Mouse (Mus musculus) midbrain, embryonic 11.5 days (tissue): ENCODE results near the gene Gm13275. TPM values are rescaled to one million over a fixed set of nuclear protein-coding genes. Genes with fewer than 3 reads are reported as not detected.
"Not testable (repeated sequence)": the region's sequence is repeated elsewhere in the genome, so short reads cannot be mapped to it uniquely, and the experiment has no call there.

Experiments
- ATAC-seq: fragments of 200-750 bp; cut with Nextera tagmentation; 2 replicates; pipeline ENCODE4 v1.8.0; 2017; ENCODE audit warnings: moderate TSS enrichment, moderate library complexity; ENCODE audit not compliant: low FRiP score
- DNase-seq: peaks from one replicate; pipeline ENCODE4 v3.0.0; 2015; ENCODE audit warnings: low spot score; ENCODE audit errors: missing footprints
- H3K27ac ChIP-seq: fragments of 300-500 bp; sonication (generic); 2 replicates; pipeline ENCODE4 v1.5.1; 2014; ENCODE audit warnings: low read depth, low read length
- H3K27me3 ChIP-seq: fragments of 300-500 bp; sonication (generic); 2 replicates; pipeline ENCODE4 v1.6.1; 2014; ENCODE audit warnings: mild to moderate bottlenecking, low read length, moderate library complexity, mixed read lengths; ENCODE audit not compliant: control insufficient read depth, insufficient read depth
- H3K36me3 ChIP-seq: fragments of 300-500 bp; sonication (generic); 2 replicates; pipeline ENCODE4 v1.6.1; 2014; ENCODE audit warnings: mild to moderate bottlenecking, low read length, moderate library complexity, mixed read lengths; ENCODE audit not compliant: control insufficient read depth, insufficient read depth
- H3K4me1 ChIP-seq: fragments of 300-500 bp; sonication (generic); 2 replicates; pipeline ENCODE4 v1.6.1; 2014; ENCODE audit warnings: low read length; ENCODE audit not compliant: control insufficient read depth, insufficient read depth
- H3K4me2 ChIP-seq: fragments of 300-500 bp; sonication (generic); 2 replicates; pipeline ENCODE4 v1.6.1; 2014; ENCODE audit warnings: mild to moderate bottlenecking, moderate library complexity
- H3K4me3 ChIP-seq: fragments of 300-500 bp; sonication (generic); 2 replicates; pipeline ENCODE4 v1.5.1; 2014; ENCODE audit warnings: low read depth, low read length
- H3K9ac ChIP-seq: fragments of 300-500 bp; sonication (generic); 2 replicates; pipeline ENCODE4 v1.6.1; 2014; ENCODE audit warnings: low read length
- H3K9me3 ChIP-seq: fragments of 300-500 bp; sonication (generic); 2 replicates; pipeline ENCODE4 v1.6.1; 2016; ENCODE audit warnings: low read length; ENCODE audit not compliant: control insufficient read depth
- WGBS: fragments of 180-500 bp; shearing (Covaris S2); extraction: QIAGEN DNeasy Blood & Tissue Kit; methylation state at CpG from one replicate; pipeline ENCODE4 v1.1.7; 2014; 5-methylcytosine and 5-hydroxymethylcytosine counted together
- polyA plus RNA-seq: library from polyadenylated mRNA; unstranded; fragments of >200 nt; fragmentation: Nextera tagmentation; extraction: Ambion mirVana; gene quantifications from 2 replicates; pipeline ENCODE4 v1.2.1, GENCODE M21; 2014

Gm13275 gene
- polyA plus RNA-seq, 1 experiment from 2014 or later: not detected

GRCm38 (mm10) chr4:88819659-88820058 lies 25.4 kb downstream of the Gm13275 start, which contains the start of gene Ifna11:
TSS of gene Ifna11 (plus strand) at chr4:88819959.
- no peak within 1 kb of the TSS for H3K9ac ChIP-seq
- no peaks in the 10 kb centered on the region for H3K36me3 ChIP-seq
- no peak within 1 kb of the TSS for H3K27ac ChIP-seq
- no peaks in the 10 kb centered on the region for H3K4me1 ChIP-seq
- no peak within 1 kb of the TSS for H3K4me3 ChIP-seq
- H3K27me3 ChIP-seq: no peaks in the 10 kb centered on the region
- no peak within 1 kb of the TSS for H3K4me2 ChIP-seq
- DNase-seq (no peak), ATAC-seq (no peak)
- H3K9me3 ChIP-seq: no peaks in the 10 kb centered on the region
- 78% methylated on average over 1 of the region's 1 CpGs for WGBS

DNA sequence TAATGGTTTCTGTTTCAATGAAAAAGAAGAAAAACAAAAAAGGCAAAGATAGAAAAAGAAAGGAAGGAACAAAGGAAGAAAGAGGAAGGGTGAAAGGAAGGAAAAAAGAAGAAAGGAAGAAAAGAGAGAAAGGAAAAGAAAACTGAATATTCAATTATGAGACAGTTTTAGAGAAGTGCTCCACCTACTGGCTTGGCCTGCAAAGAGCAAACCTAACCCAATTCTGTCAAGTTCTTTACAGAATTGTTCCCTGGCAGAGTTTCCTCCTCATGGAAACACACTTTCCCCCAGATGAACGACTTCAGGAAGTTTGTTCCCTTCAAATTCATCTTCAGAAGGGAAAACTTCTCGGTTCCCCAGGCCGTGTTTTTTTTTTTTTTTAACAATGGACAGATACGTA lies 28.7 kb downstream of the Gm13275 start:
- Histone ChIP-seq H3K9ac (no peak overlapping the region), H3K27ac (no peak overlapping the region), H3K9me3 (no peaks in the 10 kb centered on the region), H3K27me3 (no peaks in the 10 kb centered on the region), H3K4me2 (no peak overlapping the region), H3K4me1 (no peaks in the 10 kb centered on the region), H3K4me3 (no peak overlapping the region), H3K36me3 (no peaks in the 10 kb centered on the region)
- ATAC-seq (no peak), DNase-seq (no peak)
- WGBS: 30% methylated on average over 4 of the region's 4 CpGs

DNA sequence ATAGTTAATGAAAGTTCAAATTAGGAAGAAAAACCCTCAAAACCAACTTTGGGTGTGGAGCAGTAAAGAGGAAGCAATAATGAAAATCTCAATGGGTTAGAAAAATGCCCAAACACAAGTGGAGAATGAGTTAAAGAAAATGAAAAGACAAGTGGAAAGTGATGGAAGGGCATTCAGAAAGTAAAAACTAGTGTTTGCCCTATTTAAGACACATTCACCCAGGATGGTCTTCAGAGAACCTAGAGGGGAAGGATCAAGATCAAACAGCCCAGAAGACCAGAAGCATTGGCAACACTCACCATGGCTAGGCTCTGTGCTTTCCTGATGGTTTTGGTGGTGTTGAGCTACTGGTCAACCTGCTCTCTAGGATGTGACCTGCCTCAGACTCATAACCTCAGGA lies 32.8 kb downstream of the Gm13275 start, which contains the start of gene Ifna6:
Ifna6 (plus strand) TSS at position 301 of the 400 bp plus-strand sequence.
- not testable (repeated sequence) for H3K27me3 ChIP-seq, H3K4me2 ChIP-seq, H3K9me3 ChIP-seq, DNase-seq, H3K4me1 ChIP-seq, H3K9ac ChIP-seq, H3K36me3 ChIP-seq, ATAC-seq, H3K27ac ChIP-seq, H3K4me3 ChIP-seq

DNA sequence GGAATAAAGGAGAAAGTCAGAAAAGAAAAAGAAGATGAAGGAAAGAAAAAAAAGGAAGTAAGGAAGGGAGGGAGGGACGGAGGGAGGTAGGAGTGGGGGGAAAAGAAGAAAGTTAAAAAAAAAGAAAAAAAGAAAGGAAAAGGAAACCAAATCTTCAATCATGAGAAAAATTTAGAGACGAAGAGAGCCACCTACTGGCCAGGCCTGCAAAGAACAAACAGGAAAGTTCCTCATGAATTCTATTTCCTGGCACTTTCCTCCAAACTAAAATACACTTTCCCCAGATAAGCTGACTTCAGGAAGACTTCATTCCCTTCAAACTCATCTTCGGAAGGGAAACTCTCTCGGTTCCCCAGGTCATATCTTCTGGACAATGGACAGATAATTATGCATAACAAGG lies 36.2 kb downstream of the Gm13275 start:
- Histone ChIP-seq H3K36me3 (no peaks in the 10 kb centered on the region), H3K9ac (no peak overlapping the region), H3K27me3 (no peaks in the 10 kb centered on the region), H3K9me3 (no peaks in the 10 kb centered on the region), H3K27ac (no peak overlapping the region), H3K4me2 (no peak overlapping the region), H3K4me3 (no peak overlapping the region), H3K4me1 (no peaks in the 10 kb centered on the region)
- DNase-seq (no peak), ATAC-seq (no peak)
- 31% methylated on average over 4 of the region's 4 CpGs for WGBS

- not testable (repeated sequence) for H3K36me3 ChIP-seq, H3K27ac ChIP-seq, H3K27me3 ChIP-seq, H3K4me1 ChIP-seq, H3K4me2 ChIP-seq, H3K4me3 ChIP-seq, ATAC-seq, H3K9ac ChIP-seq, H3K9me3 ChIP-seq, DNase-seq
- WGBS: 64% methylated on average over 1 of the region's 1 CpGs
Observed at GRCm38 (mm10) chr4:88835225-88835624, 40.9 kb downstream of the Gm13275 start, which contains the start of gene Ifna5. TSS of gene Ifna5 (plus strand) at chr4:88835525.

DNA sequence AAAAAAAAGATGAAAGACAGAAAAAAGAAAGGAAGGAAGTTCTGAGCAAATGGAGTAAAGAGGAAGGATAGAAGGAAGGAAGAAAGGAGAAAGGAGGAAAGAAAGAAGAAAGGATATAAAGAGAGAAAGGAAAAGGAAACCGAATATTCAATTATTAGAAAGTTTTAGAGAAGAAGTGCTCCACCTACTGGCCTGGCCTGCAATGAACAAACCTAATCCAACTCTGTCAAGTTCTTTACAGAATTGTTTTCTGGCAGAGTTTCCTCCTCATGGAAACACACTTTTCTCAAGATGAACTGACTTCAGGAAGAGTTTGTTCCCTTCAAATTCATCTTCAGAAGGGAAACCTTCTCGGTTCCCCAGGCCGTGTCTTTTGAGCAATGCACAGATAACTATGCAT lies 44.5 kb downstream of the Gm13275 start:
- 44% methylated on average over 3 of the region's 3 CpGs for WGBS
- no peak overlapping the region for H3K4me3 ChIP-seq
- H3K4me2 ChIP-seq: no peak overlapping the region
- no peak overlapping the region for H3K9ac ChIP-seq
- H3K4me1 ChIP-seq: no peaks in the 10 kb centered on the region
- no peak overlapping the region for H3K27ac ChIP-seq
- H3K36me3 ChIP-seq: no peaks in the 10 kb centered on the region
- ATAC-seq (no peak), DNase-seq (no peak)
- no peaks in the 10 kb centered on the region for H3K9me3 ChIP-seq
- no peaks in the 10 kb centered on the region for H3K27me3 ChIP-seq

- H3K27me3 ChIP-seq: no peaks in the 10 kb centered on the region
- no peaks in the 10 kb centered on the region for H3K4me1 ChIP-seq
- H3K4me3 ChIP-seq: no peak overlapping the region
- H3K9me3 ChIP-seq: no peaks in the 10 kb centered on the region
- DNase-seq (no peak), ATAC-seq (no peak)
- no peak overlapping the region for H3K4me2 ChIP-seq
- no peak overlapping the region for H3K27ac ChIP-seq
- no peak overlapping the region for H3K9ac ChIP-seq
- H3K36me3 ChIP-seq: no peaks in the 10 kb centered on the region
- 81% methylated on average over 3 of the region's 3 CpGs for WGBS
Observed at GRCm38 (mm10) chr4:88840058-88840457, 45.8 kb downstream of the Gm13275 start.

GRCm38 (mm10) chr4:88841438-88841911 lies 47.2 kb downstream of the Gm13275 start, which contains the start of gene Ifna4:
TSS of gene Ifna4 (plus strand) at chr4:88841861.
- Histone ChIP-seq H3K36me3 (no peaks in the 10 kb centered on the region), H3K9ac (no peak within 1 kb of the TSS), H3K4me3 (no peak within 1 kb of the TSS), H3K4me2 (no peak within 1 kb of the TSS), H3K27me3 (no peaks in the 10 kb centered on the region), H3K27ac (no peak within 1 kb of the TSS), H3K4me1 (no peaks in the 10 kb centered on the region), H3K9me3 (no peaks in the 10 kb centered on the region)
- ATAC-seq (no peak), DNase-seq (no peak)
- 29% methylated on average over 2 of the region's 2 CpGs for WGBS
